Mouse (Mus musculus) lung, postnatal 14 days (tissue): Measurements from ENCODE around the gene Mb.
A peak's percentile ranks its signal among the peaks of the same experiment; 100 is the strongest.

Source experiments
- DNase-seq: peaks from one replicate; pipeline ENCODE4 v3.0.0; 2021

The Mb gene

GRCm38 (mm10) chr15:77025884-77026583 lies 24.4 kb downstream of the Mb start:
- no peak for DNase-seq

- DNase-seq: no peak
Observed at GRCm38 (mm10) chr15:77022401-77022957, 28.0 kb downstream of the Mb start.

- no peak for DNase-seq
Observed at GRCm38 (mm10) chr15:77021851-77022250, 28.6 kb downstream of the Mb start.

- no peak for DNase-seq
Observed at GRCm38 (mm10) chr15:77021056-77021455, 29.4 kb downstream of the Mb start.

GRCm38 (mm10) chr15:77020136-77020535 lies 30.3 kb downstream of the Mb start:
- no peak for DNase-seq

GRCm38 (mm10) chr15:77019533-77019932 lies 30.9 kb downstream of the Mb start:
- no peak for DNase-seq

- peak; percentile 32 for DNase-seq
Observed at GRCm38 (mm10) chr15:77018740-77019340, 31.6 kb downstream of the Mb start.

- DNase-seq: no peak
Observed at GRCm38 (mm10) chr15:77017897-77018296, 32.6 kb downstream of the Mb start.

- DNase-seq: no peak
Observed at GRCm38 (mm10) chr15:77016509-77016908, 34.0 kb downstream of the Mb start.

- no peak for DNase-seq
Observed at GRCm38 (mm10) chr15:77014985-77015384, 35.5 kb downstream of the Mb start.

GRCm38 (mm10) chr15:77014431-77014830 lies 36.0 kb downstream of the Mb start:
- no peak for DNase-seq

- DNase-seq: peak; percentile 46
Observed at GRCm38 (mm10) chr15:77013753-77014241, 36.7 kb downstream of the Mb start.

- DNase-seq: no peak
Observed at GRCm38 (mm10) chr15:77008851-77009250, 41.6 kb downstream of the Mb start.

- peak; percentile 59 for DNase-seq
Observed at GRCm38 (mm10) chr15:77003868-77004215, 46.6 kb downstream of the Mb start.

GRCm38 (mm10) chr15:77003173-77003867 lies 47.1 kb downstream of the Mb start:
- no peak for DNase-seq

- no peak for DNase-seq
Observed at GRCm38 (mm10) chr15:76998878-76999588, 51.4 kb downstream of the Mb start.

- no peak for DNase-seq
Observed at GRCm38 (mm10) chr15:76998048-76998447, 52.4 kb downstream of the Mb start.

- no peak for DNase-seq
Observed at GRCm38 (mm10) chr15:76994413-76994812, 56.1 kb downstream of the Mb start.

GRCm38 (mm10) chr15:76987542-76988094 lies 62.9 kb downstream of the Mb start:
- peak; percentile 9 for DNase-seq

GRCm38 (mm10) chr15:76987137-76987536 lies 63.3 kb downstream of the Mb start:
- no peak for DNase-seq

- DNase-seq: no peak
Observed at GRCm38 (mm10) chr15:76982745-76983144, 67.7 kb downstream of the Mb start.

GRCm38 (mm10) chr15:76979799-76980198 lies 70.7 kb downstream of the Mb start:
- no peak for DNase-seq

GRCm38 (mm10) chr15:76976619-76977018 lies 73.9 kb downstream of the Mb start:
- DNase-seq: peak; percentile 23
